Mouse (Mus musculus): ENCODE data around the gene Neil3. TPM values are rescaled to one million over a fixed set of nuclear protein-coding genes. Genes with fewer than 3 reads are reported as not detected.
A peak's percentile ranks its signal among the peaks of the same experiment; 100 is the strongest.

Neil3 gene
- polyA plus RNA-seq (2016; fragmentation: Nextera tagmentation; extraction: Ambion mirVana), result 29.7 and 32.8 TPM in 2 replicates

DNA sequence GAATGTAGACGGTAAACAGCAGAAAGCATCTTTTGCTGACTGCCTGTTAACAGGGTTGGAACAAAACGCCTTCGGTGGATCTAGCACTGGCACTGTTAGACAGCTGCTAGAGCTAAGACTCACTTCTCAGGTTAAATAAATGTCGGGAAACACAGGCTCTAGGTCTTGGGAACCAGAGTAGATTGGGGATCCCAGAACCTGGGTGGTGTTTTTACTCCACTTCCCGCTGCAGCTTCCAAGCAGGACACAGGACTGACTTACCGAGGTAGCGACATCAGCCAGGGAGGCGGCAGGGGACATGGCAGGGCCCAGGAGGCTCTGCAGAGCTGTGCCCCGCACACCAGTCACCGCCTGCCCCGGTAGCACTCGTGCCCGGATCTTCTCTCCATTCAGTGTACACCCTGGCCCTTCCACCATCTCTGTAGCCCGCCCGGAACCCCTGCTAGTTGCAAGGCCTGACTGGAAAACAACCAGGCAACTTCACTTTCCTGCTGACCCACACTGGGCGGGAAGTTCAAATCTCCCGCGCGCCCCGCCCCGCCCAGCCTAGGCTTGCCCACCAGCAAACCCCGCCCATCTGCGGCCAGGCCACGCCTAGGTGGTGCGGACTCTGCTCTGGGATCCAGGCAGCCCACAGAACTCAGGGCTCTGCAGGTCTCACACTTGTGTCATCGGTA lies at the start of gene Neil3:
Gene Neil3 (minus strand): TSS at position 571 of the 677 bp plus-strand sequence.
- H3K4me1 ChIP-seq, result peaks cover 12% of the 10 kb centered on the region
- H3K27ac ChIP-seq, result no peak within 1 kb of the TSS
- no peaks in the 10 kb centered on the region for H3K27me3 ChIP-seq
- no peaks in the 10 kb centered on the region for H3K36me3 ChIP-seq (replicated peaks)
- H3K9ac ChIP-seq, result peak within 1 kb of the TSS; percentile 46
- ATAC-seq (ENCODE audit: low FRiP score), result peak; percentile 97
- H3K4me3 ChIP-seq (replicated peaks), result peak within 1 kb of the TSS; percentile 57
- peak within 1 kb of the TSS; percentile 73 for H3K4me2 ChIP-seq
- WGBS, result under 1% methylated on average over 26 of the region's 26 CpGs
- no peaks in the 10 kb centered on the region for H3K9me3 ChIP-seq

GRCm38 (mm10) chr8:53680846-53681245 lies 42.0 kb upstream of the Neil3 start:
- Histone ChIP-seq H3K27ac (no peak overlapping the region), H3K4me1 (no peaks in the 10 kb centered on the region), H3K27me3 (no peaks in the 10 kb centered on the region), H3K9me3 (no peaks in the 10 kb centered on the region), H3K36me3 (replicated peaks) (no peaks in the 10 kb centered on the region), H3K4me2 (no peak overlapping the region), H3K4me3 (replicated peaks) (no peak overlapping the region), H3K9ac (no peak overlapping the region)
- ATAC-seq (ENCODE audit: low FRiP score), result peak; percentile 87
- 24% methylated on average over 12 of the region's 12 CpGs for WGBS

DNA sequence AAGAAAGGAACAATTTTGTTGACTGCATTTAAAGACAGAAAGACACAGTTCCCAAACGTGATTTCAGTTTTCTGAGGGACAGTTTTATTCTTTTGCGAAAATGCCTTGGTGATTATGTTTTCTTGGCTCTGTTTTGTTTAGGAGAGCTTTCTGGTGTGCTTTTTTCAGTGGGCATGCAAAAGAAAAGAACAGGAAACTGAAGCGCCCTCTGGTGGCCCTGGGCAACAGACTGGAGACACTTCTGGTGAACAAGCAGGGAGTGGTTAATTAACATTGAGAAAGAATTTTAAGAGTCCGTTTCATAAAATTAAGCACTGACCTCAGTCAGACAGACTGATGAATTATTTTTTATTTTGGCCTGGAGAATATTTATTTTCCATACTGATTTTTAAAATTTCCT lies 25.1 kb upstream of the Neil3 start:
- Histone ChIP-seq H3K4me3 (replicated peaks) (no peak overlapping the region), H3K4me1 (peaks cover 5% of the 10 kb centered on the region; the same call in 1 of the 2 replicates), H3K9me3 (no peaks in the 10 kb centered on the region), H3K4me2 (no peak overlapping the region), H3K27ac (no peak overlapping the region), H3K36me3 (replicated peaks) (no peaks in the 10 kb centered on the region), H3K27me3 (no peaks in the 10 kb centered on the region), H3K9ac (no peak overlapping the region)
- 34% methylated on average over 4 of the region's 4 CpGs for whole genome bisulfite sequencing
- ATAC-seq (ENCODE audit: low FRiP score), result no peak

- H3K27me3 ChIP-seq, result no peaks in the 10 kb centered on the region
- H3K4me1 ChIP-seq, result peaks cover 5% of the 10 kb centered on the region; the same call in 1 of the 2 replicates
- H3K9me3 ChIP-seq, result no peaks in the 10 kb centered on the region
- no peak overlapping the region for H3K9ac ChIP-seq
- no peak overlapping the region for H3K27ac ChIP-seq
- ATAC-seq (ENCODE audit: low FRiP score), result no peak
- H3K4me2 ChIP-seq, result no peak overlapping the region
- no peaks in the 10 kb centered on the region for H3K36me3 ChIP-seq (replicated peaks)
- H3K4me3 ChIP-seq (replicated peaks), result no peak overlapping the region
- WGBS, result 62% methylated on average over 3 of the region's 3 CpGs
Measured at GRCm38 (mm10) chr8:53661436-53661835, 22.6 kb upstream of the Neil3 start.

- ATAC-seq (ENCODE audit: low FRiP score), result no peak
- Histone ChIP-seq H3K27ac (no peak overlapping the region), H3K9ac (no peak overlapping the region), H3K4me2 (no peak overlapping the region), H3K4me1 (no peaks in the 10 kb centered on the region), H3K4me3 (replicated peaks) (no peak overlapping the region), H3K36me3 (replicated peaks) (no peaks in the 10 kb centered on the region), H3K27me3 (no peaks in the 10 kb centered on the region), H3K9me3 (peaks cover 6% of the 10 kb centered on the region; the same call in 1 of the 2 replicates)
- WGBS, result 90% methylated on average over 4 of the region's 4 CpGs
Measured at GRCm38 (mm10) chr8:53630618-53631017, 8.2 kb downstream of the Neil3 start.

GRCm38 (mm10) chr8:53628864-53629415 lies 9.9 kb downstream of the Neil3 start:
- no peaks in the 10 kb centered on the region for H3K36me3 ChIP-seq (replicated peaks)
- H3K4me1 ChIP-seq, result no peaks in the 10 kb centered on the region
- ATAC-seq (ENCODE audit: low FRiP score), result no peak
- no peak overlapping the region for H3K4me2 ChIP-seq
- no peak overlapping the region for H3K9ac ChIP-seq
- H3K4me3 ChIP-seq (replicated peaks), result no peak overlapping the region
- 82% methylated on average over 4 of the region's 4 CpGs for WGBS
- H3K27me3 ChIP-seq, result no peaks in the 10 kb centered on the region
- H3K9me3 ChIP-seq, result peaks cover 6% of the 10 kb centered on the region; the same call in 1 of the 2 replicates
- H3K27ac ChIP-seq, result no peak overlapping the region

DNA sequence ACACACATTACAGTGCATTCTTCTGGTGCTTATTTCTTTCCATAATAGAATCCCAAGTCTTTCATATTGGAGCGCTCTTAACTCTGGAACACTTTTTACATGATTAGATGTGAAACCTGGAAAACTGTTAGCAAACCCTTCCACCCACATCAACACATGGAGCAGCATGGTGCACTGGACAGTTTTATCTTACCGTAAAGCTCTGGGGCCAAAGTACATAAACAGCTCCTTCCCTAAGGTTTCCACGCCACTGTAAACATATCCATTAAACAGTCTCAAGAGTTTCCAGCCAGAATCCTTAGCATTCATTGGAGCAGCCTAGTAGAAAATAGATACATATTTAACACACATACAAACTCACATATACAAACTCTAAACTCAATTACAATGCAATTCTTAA lies 15.4 kb downstream of the Neil3 start:
- Histone ChIP-seq H3K27me3 (no peaks in the 10 kb centered on the region), H3K9ac (no peak overlapping the region)
- WGBS, result 95% methylated on average over 3 of the region's 3 CpGs

DNA sequence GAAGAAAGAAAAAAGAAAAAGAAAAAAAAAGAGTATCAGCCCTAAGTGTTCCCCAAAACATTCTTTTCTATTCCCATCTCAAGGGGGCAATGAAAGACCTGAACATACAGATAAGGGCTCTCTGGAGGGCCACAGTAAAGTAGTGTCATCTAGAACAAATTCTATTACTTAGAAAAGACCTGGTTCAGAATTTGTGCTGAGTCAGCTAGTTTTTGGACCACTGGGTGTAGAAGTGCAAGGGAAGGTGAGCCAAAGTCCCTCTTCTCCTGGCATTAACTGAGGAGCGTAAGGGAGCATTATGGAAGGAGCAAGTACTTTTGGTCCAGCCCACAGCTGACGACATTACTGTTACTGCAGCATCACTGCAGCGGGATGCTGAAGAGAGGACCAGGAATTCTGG lies 19.7 kb downstream of the Neil3 start:
- no peak for ATAC-seq (ENCODE audit: low FRiP score)
- Histone ChIP-seq H3K36me3 (replicated peaks) (peaks cover 4% of the 10 kb centered on the region; the same call in 1 of the 2 replicates), H3K9ac (no peak overlapping the region), H3K4me1 (no peaks in the 10 kb centered on the region; the same call in 1 of the 2 replicates), H3K4me2 (no peak overlapping the region), H3K27me3 (no peaks in the 10 kb centered on the region), H3K9me3 (no peaks in the 10 kb centered on the region), H3K4me3 (replicated peaks) (no peak overlapping the region), H3K27ac (no peak overlapping the region)
- 97% methylated on average over 3 of the region's 3 CpGs for WGBS

More for the DNA sequence above, 15.4 kb downstream of the Neil3 start:
- H3K4me1 ChIP-seq, result no peaks in the 10 kb centered on the region
- no peak for ATAC-seq (ENCODE audit: low FRiP score)
- peaks cover 6% of the 10 kb centered on the region; the same call in 1 of the 2 replicates for H3K9me3 ChIP-seq
- no peak overlapping the region for H3K4me3 ChIP-seq (replicated peaks)
- no peak overlapping the region for H3K4me2 ChIP-seq
- peaks cover 4% of the 10 kb centered on the region; the same call in 1 of the 2 replicates for H3K36me3 ChIP-seq (replicated peaks)
- H3K27ac ChIP-seq, result no peak overlapping the region

DNA sequence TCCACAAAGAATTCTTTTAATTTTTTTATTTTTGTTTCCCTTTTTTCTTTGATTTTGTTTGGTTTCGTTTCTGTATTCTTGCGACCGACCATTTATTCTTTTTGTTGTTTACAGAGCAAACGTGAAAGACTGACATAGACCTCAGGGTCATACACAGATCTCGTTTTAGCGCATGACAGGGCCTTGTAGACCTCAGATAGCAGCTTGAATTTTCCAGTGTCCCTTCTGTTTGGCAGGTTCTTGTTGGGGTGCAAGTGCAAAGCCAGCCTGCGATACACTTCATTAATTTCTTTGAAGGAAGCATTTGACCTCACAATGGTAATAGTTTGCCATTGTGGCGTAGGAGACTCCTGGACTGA lies 24.6 kb downstream of the Neil3 start:
- no peaks in the 10 kb centered on the region for H3K36me3 ChIP-seq (replicated peaks)
- no peaks in the 10 kb centered on the region for H3K27me3 ChIP-seq
- 87% methylated on average over 8 of the region's 8 CpGs for WGBS
- H3K27ac ChIP-seq, result no peak overlapping the region
- no peak overlapping the region for H3K9ac ChIP-seq
- no peak overlapping the region for H3K4me2 ChIP-seq
- no peaks in the 10 kb centered on the region; the same call in 1 of the 2 replicates for H3K4me1 ChIP-seq
- H3K4me3 ChIP-seq (replicated peaks), result no peak overlapping the region
- no peaks in the 10 kb centered on the region for H3K9me3 ChIP-seq
- ATAC-seq (ENCODE audit: low FRiP score), result no peak

- ATAC-seq (ENCODE audit: low FRiP score), result no peak
- no peak overlapping the region for H3K9ac ChIP-seq
- no peak overlapping the region for H3K4me3 ChIP-seq (replicated peaks)
- no peak overlapping the region for H3K27ac ChIP-seq
- H3K9me3 ChIP-seq, result no peaks in the 10 kb centered on the region
- H3K27me3 ChIP-seq, result no peaks in the 10 kb centered on the region
- H3K4me1 ChIP-seq, result no peaks in the 10 kb centered on the region; the same call in 1 of the 2 replicates
- WGBS, result 92% methylated on average over 7 of the region's 7 CpGs
- no peaks in the 10 kb centered on the region for H3K36me3 ChIP-seq (replicated peaks)
- no peak overlapping the region for H3K4me2 ChIP-seq
Measured at GRCm38 (mm10) chr8:53613577-53614287, 25.1 kb downstream of the Neil3 start.

DNA sequence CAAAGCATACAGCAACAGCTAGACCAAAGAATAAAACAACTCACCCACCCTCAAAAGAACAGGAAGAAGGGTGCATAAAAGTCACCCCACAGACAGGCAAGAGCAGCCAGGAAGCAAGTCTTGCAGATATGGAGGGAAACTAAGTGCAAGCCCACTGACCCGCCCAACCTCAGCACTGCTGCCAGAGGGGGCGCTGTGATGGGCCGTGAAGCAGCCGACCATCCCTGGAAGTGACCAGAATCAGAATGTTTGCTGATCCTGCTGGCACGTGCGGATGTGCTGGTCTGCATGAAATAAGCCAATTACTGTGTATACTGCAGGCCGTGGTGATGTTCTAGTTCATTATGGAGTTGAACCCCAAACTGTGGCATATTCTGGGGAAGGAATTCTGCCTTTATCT lies 26.6 kb downstream of the Neil3 start:
- no peak for ATAC-seq (ENCODE audit: low FRiP score)
- H3K4me1 ChIP-seq, result no peaks in the 10 kb centered on the region; the same call in 1 of the 2 replicates
- WGBS, result 70% methylated on average over 7 of the region's 7 CpGs

DNA sequence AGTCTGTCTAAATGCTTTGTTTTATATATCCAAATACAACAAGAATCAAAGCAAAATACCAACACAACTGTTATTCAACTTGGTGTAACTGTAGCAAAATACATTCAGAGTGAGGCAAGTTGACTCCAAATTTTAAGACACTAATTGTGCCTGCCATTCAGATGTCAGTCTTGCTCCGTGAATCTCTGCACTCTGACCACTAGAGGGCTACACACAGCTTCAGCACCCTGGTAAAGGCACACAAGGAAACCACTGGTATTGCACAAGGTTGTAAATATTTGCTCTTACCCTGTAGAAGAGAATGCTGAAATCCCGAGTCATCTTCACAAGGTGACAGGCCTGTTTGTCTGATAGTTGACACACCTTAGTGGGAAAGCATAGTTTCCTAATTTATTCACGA lies 31.8 kb downstream of the Neil3 start:
- no peak overlapping the region for H3K4me3 ChIP-seq (replicated peaks)

More for the DNA sequence above, 26.6 kb downstream of the Neil3 start:
- H3K27me3 ChIP-seq, result no peaks in the 10 kb centered on the region
- no peak overlapping the region for H3K4me3 ChIP-seq (replicated peaks)
- H3K9me3 ChIP-seq, result no peaks in the 10 kb centered on the region
- H3K4me2 ChIP-seq, result no peak overlapping the region
- no peak overlapping the region for H3K9ac ChIP-seq
- no peak overlapping the region for H3K27ac ChIP-seq
- 0 out of 2 replicates have a peak, but pooled peaks cover 2% of the 10 kb centered on the region for H3K36me3 ChIP-seq (replicated peaks)

More for the DNA sequence above, 31.8 kb downstream of the Neil3 start:
- Histone ChIP-seq H3K27me3 (no peaks in the 10 kb centered on the region), H3K9ac (no peak overlapping the region), H3K4me1 (no peaks in the 10 kb centered on the region), H3K36me3 (replicated peaks) (0 out of 2 replicates have a peak, but pooled peaks cover 8% of the 10 kb centered on the region), H3K4me2 (no peak overlapping the region), H3K27ac (no peak overlapping the region), H3K9me3 (no peaks in the 10 kb centered on the region)
- ATAC-seq (ENCODE audit: low FRiP score), result peak; percentile 68; the same call in 1 of the 2 replicates
- 46% methylated on average over 3 of the region's 3 CpGs for WGBS

All from forebrain, embryonic 12.5 days (tissue).